In the genomic region with DNA sequence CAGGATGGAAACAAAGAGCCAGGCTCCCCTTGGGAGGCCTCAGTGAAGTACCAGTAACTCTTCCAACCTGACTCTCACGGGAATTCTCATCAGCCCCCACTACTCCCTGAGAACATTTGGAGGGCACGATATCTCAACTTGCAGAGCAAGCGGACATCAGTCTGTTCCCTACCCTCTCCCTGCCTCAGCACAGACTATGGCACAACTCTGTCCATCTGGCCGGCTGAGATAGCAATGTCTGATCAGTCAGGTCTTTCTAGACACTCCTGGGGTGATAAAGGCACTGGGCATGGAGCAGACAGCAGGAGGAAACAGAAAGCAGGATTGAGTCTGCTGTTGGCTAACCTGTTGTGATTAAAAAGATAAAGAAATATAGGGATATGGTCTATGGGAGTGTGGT, we compare ENCODE assay signal across 14 mouse cellular contexts.
"Had no signal": no experiment of that assay in that cellular context is flagged by ENCODE, and none has a peak within 500 bp of the region (broad histone marks: within the 10 kb centered on the region; RNA-seq: fewer than 3 reads in every experiment).

No protein-coding gene starts in this region.

- H3K36me3 ChIP-seq: limb, embryonic 13.5 days; liver, embryonic 15.5 days; lung, embryonic 15.5 days; neural tube, embryonic 15.5 days had no signal

- H3K4me3 ChIP-seq: layer of hippocampus, adult 2 months; limb, embryonic 13.5 days; liver, embryonic 15.5 days; lung, embryonic 15.5 days; myocyte; neural tube, embryonic 15.5 days had no signal

- DNase-seq: kidney, adult 11 months; kidney, adult 9 months; kidney, postnatal 10 days; kidney, postnatal 4 days; left cerebral cortex, postnatal 4 days; midbrain, embryonic 14.5 days; right cerebral cortex, adult 18-20 months; right cerebral cortex, postnatal 25 days had no signal

- H3K4me2 ChIP-seq: limb, embryonic 13.5 days; liver, embryonic 15.5 days; lung, embryonic 15.5 days; neural tube, embryonic 15.5 days had no signal

- H3K9ac ChIP-seq: limb, embryonic 13.5 days; liver, embryonic 15.5 days; lung, embryonic 15.5 days; neural tube, embryonic 15.5 days had no signal

- H3K27ac ChIP-seq: layer of hippocampus, adult 2 months; limb, embryonic 13.5 days; liver, embryonic 15.5 days; lung, embryonic 15.5 days; neural tube, embryonic 15.5 days had no signal

- H3K9me3 ChIP-seq: limb, embryonic 13.5 days; liver, embryonic 15.5 days; lung, embryonic 15.5 days; neural tube, embryonic 15.5 days had no signal

- H3K27me3 ChIP-seq: limb, embryonic 13.5 days; liver, embryonic 15.5 days; lung, embryonic 15.5 days; neural tube, embryonic 15.5 days had no signal
